Mouse (Mus musculus) heart, adult 11 months (tissue): ENCODE data around the gene Ap1b1.

Source experiments
- DNase-seq: peaks from one replicate; pipeline ENCODE4 v3.0.0; 2022

The Ap1b1 gene

DNA sequence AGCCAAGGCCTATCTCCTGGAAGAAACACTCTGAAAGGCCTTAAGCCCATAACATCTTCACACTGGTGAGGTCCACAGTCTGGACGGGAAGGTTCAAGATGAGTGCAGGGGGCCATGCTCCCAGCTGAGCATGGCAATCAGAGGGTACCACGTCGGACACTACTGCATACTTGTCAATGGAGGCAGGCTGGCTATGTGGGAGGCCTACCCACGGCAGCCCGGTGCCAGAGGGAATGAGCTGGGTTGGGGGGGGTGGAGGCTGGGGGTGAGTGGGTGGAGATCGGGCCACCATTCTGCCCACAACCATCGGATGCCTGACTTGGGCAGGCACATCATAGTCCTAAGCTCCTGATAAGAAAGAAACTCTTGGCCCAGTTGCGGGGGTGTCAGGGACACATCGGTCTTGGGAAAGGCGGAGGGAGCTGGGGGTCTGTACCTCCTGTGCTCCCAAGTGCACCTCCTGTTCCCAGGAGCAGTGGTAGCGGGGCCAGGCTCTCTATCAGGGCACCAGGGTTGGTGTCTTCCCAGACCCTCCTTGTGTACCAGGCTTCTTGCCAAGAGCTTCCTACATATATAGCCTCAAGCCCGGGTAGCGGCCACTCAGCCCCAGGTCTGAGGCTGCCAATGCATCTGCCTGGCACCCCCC is 76.4 kb downstream of the Ap1b1 start:
- DNase-seq, result peak; percentile 93

DNA sequence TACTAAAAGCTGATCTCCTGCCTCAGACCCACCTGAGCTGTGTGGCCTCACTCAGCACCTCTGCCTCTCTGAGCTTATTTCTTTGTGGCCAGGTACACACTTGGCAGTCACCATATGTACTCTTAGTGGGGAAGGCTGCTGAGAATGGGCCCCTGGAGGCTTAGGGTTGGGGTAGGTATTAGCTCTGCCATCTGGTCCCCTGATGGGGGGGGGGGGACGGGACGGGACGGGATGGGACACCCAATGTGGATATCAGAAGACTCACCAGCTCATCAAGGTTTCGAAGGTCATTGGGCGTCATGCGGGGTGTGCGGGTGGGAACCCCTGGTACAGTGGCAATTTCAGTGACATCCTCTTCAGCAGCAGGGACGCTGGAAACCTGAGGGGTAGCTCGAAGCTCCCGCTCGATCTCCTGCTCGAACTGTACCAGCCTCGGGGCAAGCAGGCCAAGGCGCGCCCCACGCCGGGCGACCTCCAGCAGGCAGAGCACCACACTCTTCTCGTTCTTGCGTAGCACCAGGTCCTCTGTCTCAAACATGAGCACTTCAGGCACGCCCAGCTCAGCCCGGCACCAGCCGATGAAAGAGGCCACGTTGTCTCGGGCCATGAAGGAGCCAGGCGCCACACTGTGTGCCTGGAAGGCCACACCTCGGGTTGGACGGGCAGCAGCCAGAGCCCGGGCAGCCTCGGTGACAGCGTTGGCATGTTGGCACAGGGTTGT is 77.1 kb downstream of the Ap1b1 start:
- peak; percentile 94 for DNase-seq

DNA sequence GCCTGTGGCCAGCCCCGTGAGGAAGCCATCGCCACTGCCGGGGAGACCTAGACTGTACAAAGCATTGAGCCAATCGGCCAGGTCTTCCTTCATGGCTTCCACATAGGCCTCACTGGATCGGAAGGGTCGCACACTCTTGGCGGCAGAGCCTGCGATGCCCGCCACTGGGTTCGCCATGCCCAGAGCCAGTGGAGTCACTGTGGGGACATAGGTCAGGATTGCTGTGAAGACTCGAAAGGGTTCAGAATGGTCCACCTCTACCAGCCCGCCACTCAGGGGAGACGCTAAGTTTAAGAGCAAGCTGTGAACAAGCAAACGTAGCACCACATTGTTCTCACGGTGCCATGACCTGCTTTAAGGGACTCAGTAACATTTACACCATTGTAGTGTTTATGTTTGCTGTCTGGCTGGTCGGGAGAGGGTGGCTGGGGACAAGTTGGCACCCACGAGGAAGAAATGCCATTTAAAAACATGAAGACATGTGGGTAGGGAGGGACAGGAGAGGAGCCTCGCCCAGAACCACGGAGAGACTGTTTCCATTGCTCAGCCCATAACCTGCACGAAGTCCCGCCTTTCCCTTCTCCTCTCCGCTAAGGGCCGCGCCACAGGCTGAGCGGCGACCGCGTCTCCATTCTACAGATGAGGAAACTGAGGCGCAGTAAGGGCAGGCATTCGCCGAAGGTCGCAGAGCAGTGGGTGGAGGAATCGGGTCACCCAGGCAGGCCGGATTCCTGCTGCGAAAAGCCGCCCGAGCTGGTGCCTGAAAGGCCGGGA is 77.8 kb downstream of the Ap1b1 start:
- DNase-seq, result peak; percentile 93

DNA sequence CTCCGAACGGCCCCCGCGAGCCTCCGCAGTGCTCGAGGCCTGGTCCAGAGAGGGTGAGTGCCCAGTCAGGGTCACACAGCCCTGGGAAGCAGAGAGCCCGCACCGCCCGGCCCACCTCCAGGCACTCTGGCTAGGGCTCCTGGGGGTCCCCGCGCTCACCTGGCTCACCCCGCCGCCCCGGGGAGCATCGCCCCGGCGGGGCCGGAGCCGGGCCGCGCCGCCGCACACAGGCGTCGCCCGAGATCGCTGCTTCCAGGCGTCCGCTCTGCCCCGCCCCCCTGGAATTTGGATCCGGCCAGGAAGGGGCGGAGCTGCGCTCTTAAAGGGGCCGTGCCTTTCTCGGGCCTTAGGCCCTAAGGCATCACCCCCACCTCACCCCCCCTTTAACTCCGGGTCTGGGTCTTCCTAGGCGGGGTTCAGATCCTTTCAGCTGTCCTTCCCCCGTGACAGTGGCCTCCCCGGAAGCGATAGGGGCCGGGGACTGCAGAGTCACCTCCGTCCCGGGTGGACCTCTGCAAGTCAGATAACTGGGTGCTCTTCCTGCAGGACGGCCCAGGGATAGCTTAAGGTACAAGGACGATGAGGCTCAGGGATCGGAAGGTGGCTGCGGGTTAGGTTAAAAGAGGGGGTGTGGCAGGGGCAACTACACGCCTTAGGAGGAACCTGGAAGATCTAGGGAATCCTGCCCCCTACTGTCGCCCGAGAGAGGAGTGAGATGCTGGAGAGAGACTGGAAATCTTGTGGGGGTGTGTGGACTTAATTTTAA is 78.6 kb downstream of the Ap1b1 start, which contains the start of gene Gas2l1:
TSS of gene Gas2l1 (minus strand) at position 272 of the 766 bp plus-strand sequence.
- DNase-seq, result peak; percentile 99

DNA sequence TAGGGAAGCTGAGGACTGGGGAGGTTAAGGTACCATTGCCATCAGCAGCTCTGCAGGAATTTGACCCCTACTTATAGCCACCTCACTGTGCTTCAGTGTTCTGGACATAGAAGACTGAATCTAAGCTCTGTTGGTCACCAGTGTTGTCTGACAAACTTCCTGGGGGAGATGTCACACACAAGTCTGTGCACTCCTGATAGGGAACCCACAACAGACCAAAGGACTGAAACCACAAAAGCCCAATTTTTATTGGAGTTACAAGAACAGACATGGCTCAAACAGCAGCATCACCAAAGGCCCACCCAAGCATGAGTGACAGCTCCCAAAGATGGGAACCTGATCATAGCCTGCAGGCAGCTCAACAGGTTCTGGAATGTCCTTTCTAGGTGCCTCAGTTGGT is 80.4 kb downstream of the Ap1b1 start:
- peak; percentile 75 for DNase-seq

DNA sequence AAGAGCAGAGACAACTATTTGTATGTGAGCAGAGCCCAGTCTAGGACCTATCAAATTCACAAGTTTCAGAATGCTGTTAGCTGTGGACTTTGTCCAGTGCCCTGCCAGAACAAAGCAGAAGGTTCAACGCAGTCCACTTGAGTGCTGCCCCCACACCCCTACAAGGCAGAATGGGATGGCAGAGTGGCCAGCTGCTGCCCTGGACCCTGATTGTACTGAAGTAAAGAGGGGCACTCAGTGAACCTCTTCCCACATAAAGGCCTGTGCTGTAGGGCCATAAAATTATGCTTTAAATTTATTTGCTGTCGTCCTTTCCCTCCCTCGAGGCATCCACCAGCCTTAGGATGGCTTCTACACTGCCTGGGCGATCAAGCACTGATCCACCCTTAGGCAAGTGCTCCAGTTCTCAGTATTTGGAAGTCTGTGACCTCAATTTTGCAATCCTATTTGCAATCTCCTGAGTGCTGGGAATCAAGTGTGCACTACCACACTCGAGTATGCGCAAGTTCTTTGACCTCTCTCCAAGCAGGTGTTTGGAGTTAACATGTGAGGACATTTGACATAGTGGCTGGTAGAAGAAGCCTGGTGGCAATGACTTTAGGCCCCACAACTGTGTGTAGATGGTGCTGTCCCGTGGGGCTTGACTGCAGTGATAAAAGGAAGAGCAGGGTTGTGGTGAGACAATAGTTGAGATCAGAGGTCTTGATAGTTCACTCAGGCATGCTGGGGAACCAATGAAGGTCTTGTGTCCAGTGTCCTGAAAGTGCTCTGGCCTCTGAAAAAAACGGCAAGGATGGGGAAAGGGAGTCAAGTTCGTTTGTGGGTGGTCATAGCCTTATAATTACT is 81.7 kb downstream of the Ap1b1 start:
- DNase-seq, result peak; percentile 87

DNA sequence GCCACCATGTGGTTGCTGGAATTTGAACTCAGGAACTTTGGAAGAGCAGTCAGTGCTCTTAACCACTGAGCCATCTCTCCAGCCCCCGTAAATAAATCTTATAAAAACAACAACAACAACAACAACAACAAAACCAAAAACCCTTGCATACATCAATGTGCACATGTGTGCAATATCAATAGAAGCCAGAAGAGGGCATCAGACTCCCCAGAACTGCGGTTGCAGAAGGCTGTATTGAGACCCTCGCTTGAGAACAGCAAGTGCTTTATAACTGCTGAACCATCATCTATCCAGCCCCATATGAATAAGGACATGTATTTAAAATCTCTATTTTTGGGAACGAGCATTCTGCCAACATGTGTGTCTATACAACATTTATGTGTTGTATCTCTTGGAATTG is 88.3 kb downstream of the Ap1b1 start:
- peak; percentile 69 for DNase-seq

DNA sequence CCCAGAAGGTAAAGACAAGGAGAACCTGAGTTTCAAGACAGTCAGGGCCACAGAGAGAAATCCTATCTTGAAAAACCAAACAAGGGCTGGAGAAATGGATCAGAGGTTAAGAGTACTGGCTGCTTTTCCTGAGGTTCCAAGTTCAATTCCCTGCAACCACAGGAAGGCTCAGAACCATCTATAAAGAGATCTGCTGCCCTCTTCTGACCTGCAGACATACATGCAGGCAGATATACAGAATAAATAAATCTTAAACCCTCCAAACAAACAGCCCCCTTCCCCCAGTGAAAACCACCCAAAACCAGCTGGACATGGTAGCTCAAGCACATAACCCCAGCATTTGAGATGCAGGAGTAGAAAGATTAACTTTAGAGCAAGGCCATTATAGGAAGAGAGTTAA is 89.1 kb downstream of the Ap1b1 start:
- DNase-seq, result peak; percentile 19

DNA sequence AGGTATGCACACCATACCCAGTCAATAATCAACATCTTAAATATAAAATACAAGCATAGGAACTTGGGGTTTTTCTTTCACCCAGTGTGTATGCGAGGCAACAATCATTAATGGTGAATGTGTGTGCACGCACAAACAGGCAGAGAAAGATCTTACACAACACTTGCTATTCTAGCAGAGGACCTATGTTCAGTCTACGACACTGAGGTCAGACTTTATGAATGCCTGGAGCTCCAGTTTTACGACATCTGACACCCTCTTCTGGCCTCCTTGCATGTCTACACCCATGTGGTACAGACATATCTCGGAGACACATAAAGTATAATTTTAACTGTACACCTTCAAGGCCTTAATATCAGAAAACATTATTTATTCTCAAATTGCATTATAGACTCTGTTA is 90.2 kb downstream of the Ap1b1 start:
- DNase-seq, result peak; percentile 43

DNA sequence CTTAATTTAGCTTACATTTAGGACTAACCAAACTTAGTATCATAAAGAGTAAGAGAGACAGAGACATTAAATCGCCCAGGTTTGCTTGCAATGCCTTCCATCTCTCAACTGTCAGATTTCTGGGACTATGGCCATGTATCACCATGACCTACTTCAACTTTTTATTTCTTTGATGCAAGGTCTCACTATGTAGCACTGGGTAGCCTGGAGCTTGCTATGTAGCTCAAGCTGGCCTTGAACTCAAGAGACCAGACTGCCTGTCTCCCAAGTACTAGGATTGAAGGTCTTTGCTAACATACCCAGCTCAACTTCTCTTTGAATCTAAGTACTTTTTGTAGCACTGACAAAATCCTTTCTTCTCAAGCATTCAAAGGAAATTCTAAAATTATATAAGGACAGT is 102.5 kb downstream of the Ap1b1 start:
- peak; percentile 62 for DNase-seq

DNA sequence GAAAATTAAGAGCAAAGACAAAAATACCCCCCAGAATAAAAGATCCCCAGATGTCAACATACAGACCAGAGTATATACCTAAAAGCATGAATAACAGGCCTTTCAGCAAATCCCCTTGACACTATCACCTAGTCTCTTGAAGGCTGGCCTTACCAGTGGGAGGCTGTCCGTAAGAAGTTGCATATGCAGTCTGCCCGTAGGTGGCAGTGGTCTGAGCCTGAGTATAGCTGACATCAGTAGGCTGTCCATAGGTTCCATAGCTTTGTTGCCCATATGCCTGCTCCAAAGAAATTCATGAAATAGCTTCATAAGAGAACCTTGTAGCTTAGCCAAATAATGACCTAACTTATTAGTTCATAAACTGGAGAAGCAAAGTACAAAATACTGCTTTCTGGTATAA is 105.1 kb downstream of the Ap1b1 start:
- DNase-seq, result peak; percentile 72
